Mouse (Mus musculus): Measurements from ENCODE around the gene Thsd4. TPM values are rescaled to one million over a fixed set of nuclear protein-coding genes. Genes with fewer than 3 reads are reported as not detected.

The Thsd4 gene
- total RNA-seq, 1 experiment: 1.6 TPM

DNA sequence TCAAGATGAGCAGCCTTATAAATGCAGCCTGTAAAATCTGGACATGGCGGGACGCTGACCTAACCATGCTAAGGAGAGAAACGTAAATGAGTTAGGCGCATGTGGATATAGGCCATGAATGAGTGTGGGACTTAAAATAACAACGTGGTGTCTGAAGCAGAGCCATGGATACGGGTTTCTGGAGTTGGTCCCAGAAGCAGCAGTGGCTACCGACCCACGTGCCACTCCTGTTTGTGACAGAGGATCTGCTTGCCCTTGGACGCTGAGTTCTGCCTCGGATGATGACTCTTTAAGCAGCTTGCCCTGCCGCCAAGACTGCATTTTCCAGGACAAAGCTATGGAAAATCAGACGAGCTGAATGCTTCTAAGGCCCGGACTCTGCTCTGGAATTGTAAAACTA, 262.2 kb downstream of the Thsd4 start:
- in situ Hi-C loops (cut with MboI; ENCODE audit: low sequenced_read_pairs in 2 of 2, unreplicated experiment in 2 of 2): no loop called here
- no peaks in the 10 kb centered on the region for H3K36me3 ChIP-seq (ENCODE audit: control insufficient read depth, insufficient read depth, low read length, poor library complexity, severe bottlenecking)
- no peak for TF ChIP-seq MAFK (IDR thresholded peaks at IDR 0.05; ENCODE audit: insufficient read depth, low read depth, low read length)
- no peak for TF ChIP-seq CHD2 (IDR thresholded peaks at IDR 0.05; ENCODE audit: low read depth, low read length)
- no peak for TF ChIP-seq HCFC1 (IDR thresholded peaks at IDR 0.05; ENCODE audit: borderline replicate concordance, insufficient read depth, low read length)
- TF ChIP-seq ZNF384 (IDR thresholded peaks at IDR 0.05; ENCODE audit: low read depth, low read length): no peak
- no peak for TF ChIP-seq ZC3H11A (IDR thresholded peaks at IDR 0.05; ENCODE audit: borderline replicate concordance, low read depth, low read length)
- H3K9ac ChIP-seq (ENCODE audit: insufficient read depth, low read depth, low read length, poor library complexity, severe bottlenecking): no peak overlapping the region
- DNase-seq (ENCODE audit: low read depth, low spot score): no peak
- no peaks in the 10 kb centered on the region for H3K4me1 ChIP-seq (ENCODE audit: control insufficient read depth in 2 of 2, insufficient read depth in 2 of 2, low read length in 2 of 2, poor library complexity in 1 of 2)
- H3K9me3 ChIP-seq (ENCODE audit: control insufficient read depth, insufficient read depth, low read depth, low read length): no peaks in the 10 kb centered on the region
- H3K4me3 ChIP-seq (ENCODE audit: insufficient read depth in 1 of 2, low read depth in 1 of 2, low read length in 2 of 2, poor library complexity in 1 of 2, severe bottlenecking in 1 of 2): no peak overlapping the region
- H3K27ac ChIP-seq (ENCODE audit: insufficient read depth, low read depth, low read length, poor library complexity, severe bottlenecking): no peak overlapping the region

DNA sequence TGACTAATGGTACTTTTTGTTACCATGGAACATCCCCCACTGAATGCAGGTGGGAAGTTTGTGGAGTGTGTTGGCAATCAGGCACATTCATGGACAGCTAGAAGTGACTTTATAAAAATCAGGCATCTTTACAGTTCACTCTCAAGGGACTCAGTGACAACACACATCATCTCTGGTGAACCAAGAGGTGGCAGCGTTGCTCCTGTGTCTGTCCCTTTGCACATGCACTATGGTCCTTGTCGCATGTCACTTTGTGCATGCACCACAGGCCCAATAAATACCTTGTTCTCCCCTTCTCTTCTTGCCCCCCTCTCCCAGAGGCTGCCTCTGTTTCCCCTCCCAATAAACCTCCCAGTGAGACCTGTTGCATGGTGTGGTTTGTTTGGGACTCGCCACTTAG, 270.1 kb downstream of the Thsd4 start:
- in situ Hi-C loops (cut with MboI; ENCODE audit: low sequenced_read_pairs in 2 of 2, unreplicated experiment in 2 of 2): no loop called here
- Histone ChIP-seq H3K9ac (ENCODE audit: insufficient read depth, low read depth, low read length, poor library complexity, severe bottlenecking) (no peak overlapping the region), H3K4me3 (ENCODE audit: insufficient read depth in 1 of 2, low read depth in 1 of 2, low read length in 2 of 2, poor library complexity in 1 of 2, severe bottlenecking in 1 of 2) (no peak overlapping the region), H3K27ac (ENCODE audit: insufficient read depth, low read depth, low read length, poor library complexity, severe bottlenecking) (no peak overlapping the region), H3K36me3 (ENCODE audit: control insufficient read depth, insufficient read depth, low read length, poor library complexity, severe bottlenecking) (no peaks in the 10 kb centered on the region), H3K4me1 (ENCODE audit: control insufficient read depth in 2 of 2, insufficient read depth in 2 of 2, low read length in 2 of 2, poor library complexity in 1 of 2) (no peaks in the 10 kb centered on the region), H3K9me3 (ENCODE audit: control insufficient read depth, insufficient read depth, low read depth, low read length) (no peaks in the 10 kb centered on the region)
- DNase-seq (ENCODE audit: low read depth, low spot score): no peak
- no peak for TF ChIP-seq ZNF384 (IDR thresholded peaks at IDR 0.05; ENCODE audit: low read depth, low read length)
- no peak for TF ChIP-seq CHD2 (IDR thresholded peaks at IDR 0.05; ENCODE audit: low read depth, low read length)
- TF ChIP-seq ZC3H11A (IDR thresholded peaks at IDR 0.05; ENCODE audit: borderline replicate concordance, low read depth, low read length): no peak
- no peak for TF ChIP-seq HCFC1 (IDR thresholded peaks at IDR 0.05; ENCODE audit: borderline replicate concordance, insufficient read depth, low read length)
- no peak for TF ChIP-seq MAFK (IDR thresholded peaks at IDR 0.05; ENCODE audit: insufficient read depth, low read depth, low read length)

DNA sequence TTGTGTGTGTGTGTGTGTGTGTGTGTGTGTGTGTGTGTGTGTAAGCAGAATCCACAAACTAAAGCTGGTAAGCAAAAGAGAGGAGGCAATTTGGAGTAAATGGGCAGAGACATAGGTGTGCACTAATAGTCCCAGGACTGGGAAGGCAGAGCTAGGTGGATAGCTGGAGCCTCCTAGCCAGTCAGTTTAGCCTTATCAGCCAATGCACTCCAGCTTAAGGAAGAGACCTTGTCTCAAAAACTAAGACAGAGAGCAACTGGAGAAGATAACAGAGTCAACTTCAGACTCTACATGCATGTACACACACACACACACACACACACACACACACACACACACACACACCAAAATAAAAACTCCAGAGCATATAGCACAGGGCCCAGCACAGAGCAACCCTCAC, 271.4 kb downstream of the Thsd4 start:
- H3K9me3 ChIP-seq (ENCODE audit: control insufficient read depth, insufficient read depth, low read depth, low read length): no peaks in the 10 kb centered on the region
- no peaks in the 10 kb centered on the region for H3K4me1 ChIP-seq (ENCODE audit: control insufficient read depth in 2 of 2, insufficient read depth in 2 of 2, low read length in 2 of 2, poor library complexity in 1 of 2)
- in situ Hi-C loops (cut with MboI; ENCODE audit: low sequenced_read_pairs in 2 of 2, unreplicated experiment in 2 of 2): no loop called here
- no peak overlapping the region for H3K9ac ChIP-seq (ENCODE audit: insufficient read depth, low read depth, low read length, poor library complexity, severe bottlenecking)
- DNase-seq (ENCODE audit: low read depth, low spot score): no peak
- TF ChIP-seq HCFC1 (IDR thresholded peaks at IDR 0.05; ENCODE audit: borderline replicate concordance, insufficient read depth, low read length) (no peak), ZNF384 (IDR thresholded peaks at IDR 0.05; ENCODE audit: low read depth, low read length) (no peak), ZC3H11A (IDR thresholded peaks at IDR 0.05; ENCODE audit: borderline replicate concordance, low read depth, low read length) (no peak), CHD2 (IDR thresholded peaks at IDR 0.05; ENCODE audit: low read depth, low read length) (no peak), MAFK (IDR thresholded peaks at IDR 0.05; ENCODE audit: insufficient read depth, low read depth, low read length) (no peak)
- H3K27ac ChIP-seq (ENCODE audit: insufficient read depth, low read depth, low read length, poor library complexity, severe bottlenecking): no peak overlapping the region
- no peaks in the 10 kb centered on the region for H3K36me3 ChIP-seq (ENCODE audit: control insufficient read depth, insufficient read depth, low read length, poor library complexity, severe bottlenecking)
- no peak overlapping the region for H3K4me3 ChIP-seq (ENCODE audit: insufficient read depth in 1 of 2, low read depth in 1 of 2, low read length in 2 of 2, poor library complexity in 1 of 2, severe bottlenecking in 1 of 2)

DNA sequence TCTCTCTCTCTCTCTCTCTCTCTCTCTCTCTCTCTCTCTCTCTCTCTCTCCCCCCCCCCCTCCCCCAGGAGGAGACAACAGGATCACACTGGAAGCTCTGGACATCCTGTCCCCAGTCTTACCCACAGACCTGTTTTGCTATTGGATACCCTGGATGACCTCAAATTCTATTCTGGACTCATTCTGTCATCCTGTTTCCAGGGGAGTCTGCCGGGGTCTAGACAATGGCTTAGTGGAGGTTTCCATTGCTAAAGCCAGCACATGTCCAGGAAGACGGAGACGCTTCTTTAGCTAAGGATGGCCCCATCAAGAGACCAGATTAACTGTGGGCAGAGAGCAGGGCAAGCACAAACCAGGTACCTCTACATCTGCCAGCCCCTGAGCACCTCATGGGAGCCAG, 273.8 kb downstream of the Thsd4 start:
- Histone ChIP-seq H3K9ac (ENCODE audit: insufficient read depth, low read depth, low read length, poor library complexity, severe bottlenecking) (no peak overlapping the region), H3K36me3 (ENCODE audit: control insufficient read depth, insufficient read depth, low read length, poor library complexity, severe bottlenecking) (no peaks in the 10 kb centered on the region), H3K4me3 (ENCODE audit: insufficient read depth in 1 of 2, low read depth in 1 of 2, low read length in 2 of 2, poor library complexity in 1 of 2, severe bottlenecking in 1 of 2) (no peak overlapping the region), H3K4me1 (ENCODE audit: control insufficient read depth in 2 of 2, insufficient read depth in 2 of 2, low read length in 2 of 2, poor library complexity in 1 of 2) (no peaks in the 10 kb centered on the region), H3K27ac (ENCODE audit: insufficient read depth, low read depth, low read length, poor library complexity, severe bottlenecking) (no peak overlapping the region), H3K9me3 (ENCODE audit: control insufficient read depth, insufficient read depth, low read depth, low read length) (no peaks in the 10 kb centered on the region)
- DNase-seq (ENCODE audit: low read depth, low spot score): no peak
- TF ChIP-seq ZC3H11A (IDR thresholded peaks at IDR 0.05; ENCODE audit: borderline replicate concordance, low read depth, low read length) (no peak), CHD2 (IDR thresholded peaks at IDR 0.05; ENCODE audit: low read depth, low read length) (no peak), HCFC1 (IDR thresholded peaks at IDR 0.05; ENCODE audit: borderline replicate concordance, insufficient read depth, low read length) (no peak), ZNF384 (IDR thresholded peaks at IDR 0.05; ENCODE audit: low read depth, low read length) (no peak), MAFK (IDR thresholded peaks at IDR 0.05; ENCODE audit: insufficient read depth, low read depth, low read length) (no peak)
- in situ Hi-C loops (cut with MboI; ENCODE audit: low sequenced_read_pairs in 2 of 2, unreplicated experiment in 2 of 2): no loop called here

DNA sequence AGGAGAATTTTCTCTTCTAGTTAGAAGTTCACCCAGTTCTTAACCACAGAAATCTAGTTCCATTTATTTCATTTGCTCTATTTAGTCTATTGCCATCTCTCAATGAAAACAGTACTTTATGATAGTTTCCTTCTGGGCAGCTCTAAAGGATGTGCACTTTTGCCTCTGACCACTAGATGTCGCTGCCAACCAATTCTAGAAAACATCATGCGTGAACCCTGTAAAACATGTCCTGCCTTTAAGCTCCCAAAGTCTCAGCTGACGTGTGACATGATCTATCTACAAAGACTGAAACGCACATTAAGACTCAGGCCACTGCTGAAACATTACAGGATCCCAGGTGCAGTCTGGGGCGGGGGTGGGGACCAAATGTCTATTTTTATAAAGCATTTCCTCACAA, 276.9 kb downstream of the Thsd4 start:
- in situ Hi-C loops (cut with MboI; ENCODE audit: low sequenced_read_pairs in 2 of 2, unreplicated experiment in 2 of 2): no loop called here
- Histone ChIP-seq H3K9me3 (ENCODE audit: control insufficient read depth, insufficient read depth, low read depth, low read length) (no peaks in the 10 kb centered on the region), H3K4me1 (ENCODE audit: control insufficient read depth in 2 of 2, insufficient read depth in 2 of 2, low read length in 2 of 2, poor library complexity in 1 of 2) (no peaks in the 10 kb centered on the region), H3K27ac (ENCODE audit: insufficient read depth, low read depth, low read length, poor library complexity, severe bottlenecking) (no peak overlapping the region), H3K9ac (ENCODE audit: insufficient read depth, low read depth, low read length, poor library complexity, severe bottlenecking) (no peak overlapping the region), H3K4me3 (ENCODE audit: insufficient read depth in 1 of 2, low read depth in 1 of 2, low read length in 2 of 2, poor library complexity in 1 of 2, severe bottlenecking in 1 of 2) (no peak overlapping the region), H3K36me3 (ENCODE audit: control insufficient read depth, insufficient read depth, low read length, poor library complexity, severe bottlenecking) (no peaks in the 10 kb centered on the region)
- DNase-seq (ENCODE audit: low read depth, low spot score): peak; percentile 46
- TF ChIP-seq ZC3H11A (IDR thresholded peaks at IDR 0.05; ENCODE audit: borderline replicate concordance, low read depth, low read length) (peak; percentile 92), MAFK (IDR thresholded peaks at IDR 0.05; ENCODE audit: insufficient read depth, low read depth, low read length) (no peak), ZNF384 (IDR thresholded peaks at IDR 0.05; ENCODE audit: low read depth, low read length) (no peak)
